Mouse (Mus musculus) spleen, adult 2 months (tissue): Measurements from ENCODE around the gene Vstm2a. TPM values are rescaled to one million over a fixed set of nuclear protein-coding genes. Genes with fewer than 3 reads are reported as not detected.

Experiments
- DNase-seq, 2 experiments: peaks; one replicate each; pipeline versions ENCODE4 v3.0.0 to v3.0.0-alpha.2; 2012 to 2021; ENCODE audit warnings: low spot score in 2 of 2, low read depth in 1 of 2
- H3K27ac ChIP-seq: fragments of 200-500 bp; 2 replicates; pipeline ENCODE4 v1.5.1; 2012; ENCODE audit warnings: low read length, inconsistent platforms; ENCODE audit not compliant: insufficient read depth
- H3K27me3 ChIP-seq: fragments of 200-500 bp; 2 replicates; pipeline ENCODE4 v1.6.1; 2012; ENCODE audit warnings: mild to moderate bottlenecking, moderate library complexity, low read length, inconsistent platforms; ENCODE audit not compliant: control insufficient read depth, insufficient read depth
- H3K36me3 ChIP-seq: fragments of 200-500 bp; 2 replicates; pipeline ENCODE4 v1.6.1; 2012; ENCODE audit warnings: mild to moderate bottlenecking, low read length, inconsistent platforms; ENCODE audit not compliant: control insufficient read depth, insufficient read depth
- H3K4me1 ChIP-seq: fragments of 200-500 bp; 2 replicates; pipeline ENCODE4 v1.6.1; 2011; ENCODE audit warnings: inconsistent platforms; ENCODE audit not compliant: control insufficient read depth, insufficient read depth, insufficient read length
- H3K4me3 ChIP-seq: fragments of 200-500 bp; 2 replicates; pipeline ENCODE4 v1.5.1; 2011; ENCODE audit warnings: mild to moderate bottlenecking, inconsistent platforms; ENCODE audit not compliant: insufficient read depth, insufficient read length; ENCODE audit errors: extremely low read depth
- CTCF ChIP-seq: fragments of 200-500 bp; IDR thresholded peaks from 2 replicates; pipeline ENCODE4 v1.5.1; 2011; ENCODE audit warnings: mild to moderate bottlenecking, inconsistent platforms; ENCODE audit not compliant: insufficient read depth, insufficient read length, insufficient replicate concordance; ENCODE audit errors: extremely low read depth
- POLR2A ChIP-seq: fragments of 200-500 bp; IDR thresholded peaks from 2 replicates; pipeline ENCODE4 v1.6.1; 2011; ENCODE audit warnings: low read depth, low read length, inconsistent platforms
- WGBS: fragments of 180-500 bp; shearing (Covaris S2); methylation state at CpG from one replicate; pipeline ENCODE4 v1.1.7; 2018; 5-methylcytosine and 5-hydroxymethylcytosine counted together
- polyA plus RNA-seq: library from polyadenylated mRNA; depleted of rRNA; stranded (reverse); fragments of >200 nt; gene quantifications from 2 replicates; pipeline ENCODE4 v1.2.3, GENCODE M21; 2012

Vstm2a gene
- polyA plus RNA-seq, 1 experiment, result not detected

DNA sequence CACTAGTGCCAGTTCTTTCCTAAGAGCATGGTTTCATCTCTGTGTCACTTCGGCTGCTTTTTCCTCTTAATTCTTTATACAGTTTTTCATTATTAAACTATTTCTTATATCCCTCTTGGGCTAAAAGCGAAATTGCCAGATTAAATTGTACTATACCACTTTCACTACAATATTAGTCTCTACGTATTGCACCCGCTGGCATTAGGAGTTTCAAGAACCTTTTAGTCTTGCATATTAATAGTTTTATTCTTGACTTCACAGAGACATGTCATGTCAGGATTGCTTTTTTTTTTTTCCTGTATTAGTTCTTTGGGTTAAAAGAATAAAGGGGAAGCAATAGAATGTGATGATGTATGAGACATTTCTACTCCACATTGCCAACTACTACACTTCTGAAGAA, 94.4 kb downstream of the Vstm2a start:
- H3K27me3 ChIP-seq, result no peaks in the 10 kb centered on the region
- 88% methylated on average over 4 of the region's 4 CpGs for WGBS
- no peak overlapping the region for H3K4me3 ChIP-seq
- DNase-seq, result no peak
- H3K36me3 ChIP-seq, result no peaks in the 10 kb centered on the region
- TF ChIP-seq CTCF (no peak), POLR2A (no peak)
- no peak overlapping the region for H3K27ac ChIP-seq
- H3K4me1 ChIP-seq, result no peaks in the 10 kb centered on the region

DNA sequence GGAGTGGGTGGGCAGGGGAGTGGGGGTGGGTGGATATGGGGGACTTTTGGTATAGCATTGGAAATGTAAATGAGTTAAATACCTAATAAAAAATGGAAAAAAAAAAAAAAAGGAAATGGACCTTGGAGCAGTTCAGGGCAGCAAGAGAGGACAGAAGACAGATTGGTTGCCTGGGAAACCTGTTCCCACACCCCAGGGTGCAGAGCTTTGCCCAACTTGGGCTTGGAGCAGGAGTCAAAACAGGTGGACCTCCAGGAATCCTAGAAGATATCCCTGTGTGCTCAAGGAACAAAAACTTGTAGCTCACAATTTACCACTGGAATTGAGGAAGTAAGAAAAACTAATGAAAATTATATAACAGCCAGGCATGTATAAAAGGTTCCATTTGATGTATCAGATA, 96.8 kb downstream of the Vstm2a start:
- H3K4me1 ChIP-seq, result no peaks in the 10 kb centered on the region
- TF ChIP-seq CTCF (no peak), POLR2A (no peak)
- DNase-seq, result no peak

DNA sequence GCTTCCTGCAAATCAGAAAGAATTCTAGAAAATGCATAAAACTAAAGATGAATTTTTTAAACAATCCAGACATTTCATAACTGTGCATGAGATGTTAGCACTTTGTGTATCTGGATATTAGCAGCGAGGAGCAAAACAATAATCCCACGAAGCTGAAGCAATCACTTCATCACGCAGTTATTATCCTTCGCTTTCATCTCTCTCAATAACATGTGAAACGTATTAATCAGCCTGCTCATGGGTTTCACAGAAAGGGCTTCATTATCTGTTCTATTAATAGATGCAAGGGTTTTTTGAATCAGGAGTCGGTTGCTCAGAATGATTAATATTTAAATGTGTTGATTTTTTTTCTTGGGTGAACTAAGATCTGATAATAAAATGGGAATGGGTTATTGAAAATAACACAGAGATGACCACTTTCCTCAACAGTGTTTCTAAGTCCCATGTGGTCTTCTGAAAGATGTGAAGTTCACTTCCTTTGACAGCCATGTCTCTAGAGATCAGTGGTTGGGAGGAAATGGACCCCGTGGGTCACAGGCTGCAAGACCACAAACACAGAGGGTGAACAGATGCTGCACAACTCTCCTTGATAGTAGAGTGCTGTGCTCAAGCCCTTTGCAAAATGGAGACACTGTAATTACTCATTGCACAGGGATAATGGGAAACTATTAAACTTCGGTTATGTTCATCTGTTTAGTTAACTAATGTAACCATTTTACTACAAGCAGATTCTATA, 109.5 kb downstream of the Vstm2a start:
- DNase-seq, result no peak
- no peak overlapping the region for H3K4me3 ChIP-seq
- no peaks in the 10 kb centered on the region for H3K27me3 ChIP-seq
- no peak for TF ChIP-seq POLR2A
- TF ChIP-seq CTCF, result no peak
- 77% methylated on average over 8 of the region's 8 CpGs for WGBS
- H3K36me3 ChIP-seq, result no peaks in the 10 kb centered on the region
- H3K27ac ChIP-seq, result no peak overlapping the region
- H3K4me1 ChIP-seq, result no peaks in the 10 kb centered on the region

More for the DNA sequence above, 96.8 kb downstream of the Vstm2a start:
- no peak overlapping the region for H3K27ac ChIP-seq
- no peaks in the 10 kb centered on the region for H3K36me3 ChIP-seq
- no peaks in the 10 kb centered on the region for H3K27me3 ChIP-seq
- H3K4me3 ChIP-seq, result no peak overlapping the region

DNA sequence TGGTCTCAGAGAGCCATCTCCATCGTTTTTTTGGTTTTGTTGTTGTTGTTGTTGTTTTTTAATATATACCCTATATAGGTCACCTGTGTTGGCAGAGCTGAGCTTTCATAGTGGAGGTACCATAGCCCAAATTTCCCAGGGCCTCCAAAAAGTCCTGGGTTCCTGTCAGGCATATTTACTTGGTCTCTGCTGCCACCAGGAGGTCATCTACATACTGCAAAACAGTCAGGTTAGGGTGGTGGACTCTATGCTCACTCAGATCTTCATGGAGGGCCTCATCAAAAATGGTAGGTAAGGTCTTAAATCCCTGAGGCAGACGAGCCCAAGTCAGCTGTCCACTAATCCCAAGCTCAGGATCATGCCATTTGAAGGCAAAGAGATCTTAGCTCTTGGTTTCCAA, 146.1 kb downstream of the Vstm2a start:
- TF ChIP-seq POLR2A, result no peak
- TF ChIP-seq CTCF, result no peak
- no peak for DNase-seq
- Histone ChIP-seq H3K27me3 (no peaks in the 10 kb centered on the region), H3K36me3 (no peaks in the 10 kb centered on the region), H3K4me3 (no peak overlapping the region), H3K27ac (no peak overlapping the region), H3K4me1 (no peaks in the 10 kb centered on the region)
- 47% methylated on average over 2 of the region's 2 CpGs for WGBS

DNA sequence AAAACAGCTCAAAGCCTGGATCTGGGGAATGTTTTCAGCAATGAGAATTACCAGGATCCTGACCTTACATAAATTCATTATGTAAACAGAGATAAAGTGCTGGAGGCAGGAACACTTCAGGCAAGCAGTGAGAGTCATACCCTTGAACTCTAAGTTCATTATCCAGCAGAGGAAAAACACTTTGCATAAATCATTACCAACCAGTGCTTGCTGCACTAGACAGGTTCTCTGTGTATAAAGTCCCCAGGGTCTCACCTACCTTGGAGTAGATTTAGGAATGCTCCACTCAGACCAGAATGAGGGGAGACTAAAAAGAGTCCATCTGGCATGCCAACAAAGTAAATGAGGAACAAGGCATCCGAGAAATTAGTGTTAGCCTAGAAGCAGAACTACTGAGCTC, 154.2 kb downstream of the Vstm2a start:
- H3K4me3 ChIP-seq, result no peak overlapping the region
- no peaks in the 10 kb centered on the region for H3K27me3 ChIP-seq
- H3K27ac ChIP-seq, result no peak overlapping the region
- H3K36me3 ChIP-seq, result no peaks in the 10 kb centered on the region
- H3K4me1 ChIP-seq, result no peaks in the 10 kb centered on the region
- no peak for DNase-seq
- WGBS, result 29% methylated on average over 1 of the region's 1 CpGs
- no peak for TF ChIP-seq POLR2A
- TF ChIP-seq CTCF, result no peak

DNA sequence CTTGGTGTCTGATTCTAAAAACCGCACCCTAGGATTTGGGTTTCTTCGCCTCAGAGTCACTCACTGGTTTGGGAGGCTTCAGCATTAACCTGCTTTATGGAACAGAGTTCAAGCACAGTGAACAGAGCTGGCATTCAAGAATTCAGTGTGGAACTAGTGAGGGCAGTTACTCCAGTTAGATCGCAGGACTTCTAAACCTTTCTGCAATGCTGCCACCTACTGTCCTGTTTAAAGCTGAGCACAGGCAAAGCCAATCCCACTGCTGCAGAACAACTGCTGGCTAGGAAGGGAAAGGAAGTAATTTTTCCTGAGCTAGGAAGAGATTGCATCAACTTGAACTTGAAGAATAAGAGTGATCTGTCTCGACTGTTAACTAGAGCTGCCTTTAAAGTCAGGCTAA, 155.1 kb downstream of the Vstm2a start:
- TF ChIP-seq CTCF (no peak), POLR2A (no peak)
- no peak for DNase-seq
- H3K27me3 ChIP-seq, result no peaks in the 10 kb centered on the region
- H3K4me1 ChIP-seq, result no peaks in the 10 kb centered on the region
- WGBS, result 29% methylated on average over 4 of the region's 4 CpGs
- H3K4me3 ChIP-seq, result no peak overlapping the region
- H3K36me3 ChIP-seq, result no peaks in the 10 kb centered on the region
- H3K27ac ChIP-seq, result no peak overlapping the region

DNA sequence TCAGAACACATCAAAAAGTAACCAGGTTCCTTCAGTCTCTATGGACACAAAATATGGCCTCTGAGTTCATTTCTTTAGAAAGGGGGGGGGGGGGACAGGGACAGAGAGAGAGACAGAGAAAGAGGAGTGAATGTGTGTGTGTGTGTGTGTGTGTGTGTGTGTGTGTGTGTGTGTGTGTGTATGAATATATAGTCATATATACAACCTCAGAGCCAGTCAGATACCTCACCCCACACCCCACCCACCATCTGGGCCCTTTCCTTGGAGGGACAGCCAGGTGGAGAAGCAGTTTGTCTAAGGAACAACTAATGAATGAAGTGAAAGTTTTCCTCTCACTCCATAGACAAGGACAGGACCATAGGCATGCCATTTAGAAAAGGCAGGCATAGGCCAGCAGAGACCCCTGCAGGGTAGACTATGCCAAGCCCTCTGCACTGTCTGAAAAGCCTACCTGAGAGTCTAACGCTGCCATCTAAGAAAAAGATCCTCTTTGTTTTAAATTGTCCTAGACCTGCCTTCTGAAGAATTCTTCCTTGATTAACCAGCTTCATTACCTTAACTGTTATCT, 155.6 kb downstream of the Vstm2a start:
- Histone ChIP-seq H3K36me3 (no peaks in the 10 kb centered on the region), H3K27ac (no peak overlapping the region), H3K4me1 (no peaks in the 10 kb centered on the region), H3K4me3 (no peak overlapping the region), H3K27me3 (no peaks in the 10 kb centered on the region)
- no peak for TF ChIP-seq CTCF
- no peak for TF ChIP-seq POLR2A
- DNase-seq, result no peak
- WGBS, result 63% methylated on average over 1 of the region's 1 CpGs
